Mouse (Mus musculus) brown adipose tissue, adult 24 weeks (tissue): ENCODE measurements around the gene Zfp169. TPM values are rescaled to one million over a fixed set of nuclear protein-coding genes. Genes with fewer than 3 reads are reported as not detected.

Source experiments
- H3K27ac ChIP-seq: fragments of 200-500 bp; replicated peaks from 2 replicates; pipeline ENCODE4 v1.5.1; 2012; ENCODE audit warnings: low read depth, mild to moderate bottlenecking, low read length
- H3K4me1 ChIP-seq: fragments of 200-500 bp; 2 replicates; pipeline ENCODE4 v1.6.1; 2012; ENCODE audit warnings: low read length, mixed read lengths; ENCODE audit not compliant: control insufficient read depth, insufficient read depth, insufficient read length
- H3K4me3 ChIP-seq: fragments of 200-500 bp; 2 replicates; pipeline ENCODE4 v1.5.1; 2012; ENCODE audit warnings: low read depth, mild to moderate bottlenecking, low read length, moderate library complexity; ENCODE audit not compliant: insufficient read depth
- polyA plus RNA-seq: library from polyadenylated mRNA; stranded (reverse); fragments of >200 nt; gene quantifications from 2 replicates; pipeline ENCODE4 v1.2.4, GENCODE M21; 2012; ENCODE audit not compliant: missing spikeins, insufficient read depth, insufficient read length

The Zfp169 gene
- polyA plus RNA-seq, 1 experiment = 2.9 TPM

GRCm38 (mm10) chr13:48468656-48469180, 44.5 kb downstream of the Zfp169 start:
- no peak overlapping the region for H3K27ac ChIP-seq
- H3K4me3 ChIP-seq = no peak overlapping the region
- no peaks in the 10 kb centered on the region for H3K4me1 ChIP-seq

DNA sequence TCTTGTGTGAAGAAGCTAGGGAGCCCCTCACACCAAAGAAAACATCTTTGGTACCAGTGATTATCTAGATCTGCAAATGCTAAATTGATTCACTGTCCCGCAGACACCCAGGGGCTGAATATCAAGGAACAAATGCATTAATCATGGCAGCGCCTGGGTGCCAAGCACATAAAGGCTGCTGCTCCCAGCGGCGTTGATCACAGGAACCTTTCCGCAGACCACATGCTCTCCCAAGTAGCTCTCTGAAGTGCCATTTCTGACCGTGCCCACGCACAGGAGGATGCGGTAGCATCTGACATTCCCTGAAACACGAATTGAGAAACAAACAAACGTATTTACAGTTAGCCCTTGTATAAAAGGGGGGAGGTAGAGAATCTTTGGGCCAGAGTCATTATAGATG, 47.1 kb downstream of the Zfp169 start:
- no peaks in the 10 kb centered on the region for H3K4me1 ChIP-seq
- H3K4me3 ChIP-seq = no peak overlapping the region
- no peak overlapping the region for H3K27ac ChIP-seq

- H3K4me1 ChIP-seq = no peaks in the 10 kb centered on the region
- H3K27ac ChIP-seq = no peak overlapping the region
- no peak overlapping the region for H3K4me3 ChIP-seq
Observed at GRCm38 (mm10) chr13:48464170-48464569, 49.1 kb downstream of the Zfp169 start.

- Histone ChIP-seq H3K4me3 (no peak overlapping the region), H3K27ac (no peak overlapping the region)
Observed at GRCm38 (mm10) chr13:48459280-48459679, 54.0 kb downstream of the Zfp169 start.

GRCm38 (mm10) chr13:48448119-48448518, 65.1 kb downstream of the Zfp169 start:
- no peak overlapping the region for H3K27ac ChIP-seq

More at GRCm38 (mm10) chr13:48459280-48459679, 54.0 kb downstream of the Zfp169 start:
- H3K4me1 ChIP-seq = no peaks in the 10 kb centered on the region

GRCm38 (mm10) chr13:48443996-48444395, 69.3 kb downstream of the Zfp169 start:
- Histone ChIP-seq H3K27ac (no peak overlapping the region), H3K4me3 (no peak overlapping the region), H3K4me1 (no peaks in the 10 kb centered on the region)

More at GRCm38 (mm10) chr13:48448119-48448518, 65.1 kb downstream of the Zfp169 start:
- Histone ChIP-seq H3K4me3 (no peak overlapping the region), H3K4me1 (no peaks in the 10 kb centered on the region)

- no peak overlapping the region for H3K4me3 ChIP-seq
- H3K27ac ChIP-seq = no peak overlapping the region
Observed at GRCm38 (mm10) chr13:48438321-48438720, 74.9 kb downstream of the Zfp169 start.

More at GRCm38 (mm10) chr13:48438321-48438720, 74.9 kb downstream of the Zfp169 start:
- no peaks in the 10 kb centered on the region for H3K4me1 ChIP-seq

Other genes with a start within 250 kb of the Zfp169 start
- not detected in 2 replicates for gene A830005F24Rik, start 119 bp upstream of the Zfp169 start, polyA plus RNA-seq
- 2.4 and 3.1 TPM in 2 replicates for gene Ptpdc1, start 112.2 kb upstream of the Zfp169 start, polyA plus RNA-seq
- gene Barx1, start 149.5 kb upstream of the Zfp169 start, polyA plus RNA-seq = not detected in 2 replicates